15 mouse cellular contexts compared by ENCODE assay signal in genomic region chr16:45695445-45696160, GRCm38 (mm10). TPM values are rescaled to one million over a fixed set of nuclear protein-coding genes. Genes with fewer than 3 reads are reported as not detected.
DNase-seq lines count a peak whose midpoint lies in the region; ATAC-seq lines count a peak whose summit lies in the region.
"Had no signal": no experiment of that assay in that cellular context is flagged by ENCODE, and none has a peak within 500 bp of the region (broad histone marks: within the 10 kb centered on the region; RNA-seq: fewer than 3 reads in every experiment).

No protein-coding gene starts in this region.

- no peak overlapping the region for H3K4me3 ChIP-seq in forebrain, embryonic 13.5 days
- no peak overlapping the region for H3K4me3 ChIP-seq in forebrain, embryonic 15.5 days
- no peak overlapping the region for H3K4me3 ChIP-seq in midbrain, embryonic 16.5 days (ENCODE audit: low read depth, low read length)
- no peak overlapping the region for H3K4me3 ChIP-seq in midbrain, embryonic 13.5 days (replicated peaks)
- no peak overlapping the region for H3K4me3 ChIP-seq in neural tube, embryonic 15.5 days (replicated peaks)
- H3K4me3 ChIP-seq: limb, embryonic 12.5 days had no signal

- no peaks in the 10 kb centered on the region for H3K27me3 ChIP-seq in forebrain, embryonic 13.5 days
- H3K27me3 ChIP-seq in forebrain, embryonic 15.5 days = no peaks in the 10 kb centered on the region
- no peaks in the 10 kb centered on the region for H3K27me3 ChIP-seq in midbrain, embryonic 16.5 days (ENCODE audit: control insufficient read depth, insufficient read depth, low read depth, low read length)
- H3K27me3 ChIP-seq in midbrain, embryonic 13.5 days = no peaks in the 10 kb centered on the region
- H3K27me3 ChIP-seq in neural tube, embryonic 15.5 days (replicated peaks) = no peaks in the 10 kb centered on the region
- H3K27me3 ChIP-seq: limb, embryonic 12.5 days had no signal

- no peak overlapping the region for H3K27ac ChIP-seq in forebrain, embryonic 13.5 days
- H3K27ac ChIP-seq in forebrain, embryonic 15.5 days (replicated peaks) = no peak overlapping the region
- no peak overlapping the region for H3K27ac ChIP-seq in midbrain, embryonic 16.5 days (ENCODE audit: low read length)
- no peak overlapping the region for H3K27ac ChIP-seq in midbrain, embryonic 13.5 days
- no peak overlapping the region for H3K27ac ChIP-seq in neural tube, embryonic 15.5 days (replicated peaks)
- H3K27ac ChIP-seq: limb, embryonic 12.5 days had no signal

- peak; percentile 50; the same call in 1 of the 2 replicates for ATAC-seq in forebrain, embryonic 13.5 days
- ATAC-seq in forebrain, embryonic 15.5 days (replicated peaks) = no peak
- ATAC-seq in midbrain, embryonic 16.5 days = 0 out of 2 replicates have a peak, but pooled peaks have one; percentile 18
- ATAC-seq in midbrain, embryonic 13.5 days = no peak
- ATAC-seq in neural tube, embryonic 15.5 days (ENCODE audit: low FRiP score) = peak; percentile 30; the same call in 1 of the 2 replicates
- ATAC-seq: liver, postnatal 0 days had no signal

- H3K9ac ChIP-seq in forebrain, embryonic 13.5 days = no peak overlapping the region
- no peak overlapping the region for H3K9ac ChIP-seq in forebrain, embryonic 15.5 days (replicated peaks)
- no peak overlapping the region for H3K9ac ChIP-seq in midbrain, embryonic 16.5 days (ENCODE audit: low read depth, low read length)
- no peak overlapping the region for H3K9ac ChIP-seq in midbrain, embryonic 13.5 days (replicated peaks)
- no peak overlapping the region for H3K9ac ChIP-seq in neural tube, embryonic 15.5 days (replicated peaks)
- H3K9ac ChIP-seq: limb, embryonic 12.5 days; liver, postnatal 0 days had no signal

- DNase-seq in cerebellum, adult 18-20 months = peak; percentile 48 to 55
- DNase-seq in right cerebral cortex, postnatal 25 days = no peak
- no peak for DNase-seq in urinary bladder, postnatal 25 days (ENCODE audit: low spot score)
- DNase-seq: heart, postnatal 4 days; kidney, adult 9 months; liver, postnatal 0 days; spleen, adult 18-20 months had no signal

- no peaks in the 10 kb centered on the region for H3K9me3 ChIP-seq in forebrain, embryonic 13.5 days (replicated peaks)
- H3K9me3 ChIP-seq in forebrain, embryonic 15.5 days = no peaks in the 10 kb centered on the region
- no peaks in the 10 kb centered on the region for H3K9me3 ChIP-seq in midbrain, embryonic 16.5 days (replicated peaks; ENCODE audit: control insufficient read depth, low read length, poor library complexity, severe bottlenecking)
- no peaks in the 10 kb centered on the region for H3K9me3 ChIP-seq in midbrain, embryonic 13.5 days
- no peaks in the 10 kb centered on the region for H3K9me3 ChIP-seq in neural tube, embryonic 15.5 days (replicated peaks)
- H3K9me3 ChIP-seq: limb, embryonic 12.5 days had no signal

- H3K36me3 ChIP-seq in forebrain, embryonic 13.5 days (ENCODE audit: poor library complexity, severe bottlenecking) = no peaks in the 10 kb centered on the region
- no peaks in the 10 kb centered on the region for H3K36me3 ChIP-seq in forebrain, embryonic 15.5 days
- no peaks in the 10 kb centered on the region for H3K36me3 ChIP-seq in midbrain, embryonic 16.5 days (ENCODE audit: control insufficient read depth, insufficient read depth, low read length)
- no peaks in the 10 kb centered on the region for H3K36me3 ChIP-seq in midbrain, embryonic 13.5 days
- H3K36me3 ChIP-seq in neural tube, embryonic 15.5 days = no peaks in the 10 kb centered on the region
- H3K36me3 ChIP-seq: limb, embryonic 12.5 days had no signal

- WGBS in forebrain, embryonic 13.5 days = 72% methylated on average over 9 of the region's 9 CpGs
- 70% methylated on average over 9 of the region's 9 CpGs for WGBS in forebrain, embryonic 15.5 days
- WGBS in midbrain, embryonic 16.5 days = 55% methylated on average over 9 of the region's 9 CpGs
- WGBS in midbrain, embryonic 13.5 days = 72% methylated on average over 9 of the region's 9 CpGs
- WGBS in neural tube, embryonic 15.5 days = 59% methylated on average over 9 of the region's 9 CpGs

- peaks cover 5% of the 10 kb centered on the region for H3K4me1 ChIP-seq in forebrain, embryonic 13.5 days
- peaks cover 7% of the 10 kb centered on the region for H3K4me1 ChIP-seq in forebrain, embryonic 15.5 days
- H3K4me1 ChIP-seq in midbrain, embryonic 16.5 days (ENCODE audit: control insufficient read depth, insufficient read depth, low read length) = peaks cover 9% of the 10 kb centered on the region
- peaks cover 20% of the 10 kb centered on the region for H3K4me1 ChIP-seq in midbrain, embryonic 13.5 days (replicated peaks)
- H3K4me1 ChIP-seq in neural tube, embryonic 15.5 days = peaks cover 12% of the 10 kb centered on the region
- H3K4me1 ChIP-seq: limb, embryonic 12.5 days had no signal

- H3K4me2 ChIP-seq in forebrain, embryonic 13.5 days = no peak overlapping the region
- no peak overlapping the region for H3K4me2 ChIP-seq in forebrain, embryonic 15.5 days (replicated peaks)
- H3K4me2 ChIP-seq in midbrain, embryonic 16.5 days (ENCODE audit: low read length) = no peak overlapping the region
- no peak overlapping the region for H3K4me2 ChIP-seq in midbrain, embryonic 13.5 days (replicated peaks)
- no peak overlapping the region for H3K4me2 ChIP-seq in neural tube, embryonic 15.5 days
- H3K4me2 ChIP-seq: heart, embryonic 11.5 days; limb, embryonic 12.5 days had no signal

RNA-seq across cellular contexts. Expression of gene Tmprss7, which starts 2.1 kb away (rescaled TPM):
- 0.40 and 0.52 TPM in 2 replicates for polyA plus RNA-seq in forebrain, embryonic 13.5 days (2015; fragmentation: Nextera tagmentation; extraction: Ambion mirVana)
- polyA plus RNA-seq in forebrain, embryonic 15.5 days (2015; fragmentation: Nextera tagmentation; extraction: Ambion mirVana) = 0.39 and 0.65 TPM in 2 replicates
- polyA plus RNA-seq in midbrain, embryonic 16.5 days (2015; fragmentation: Nextera tagmentation; extraction: Ambion mirVana) = 0.75 and 0.93 TPM in 2 replicates
- polyA plus RNA-seq in midbrain, embryonic 13.5 days (2015; fragmentation: Nextera tagmentation; extraction: Ambion mirVana) = 0.32 and 0.63 TPM in 2 replicates
- polyA plus RNA-seq in neural tube, embryonic 15.5 days (2015; fragmentation: Nextera tagmentation; extraction: Ambion mirVana) = 0.46 and 0.49 TPM in 2 replicates

RNA-seq across cellular contexts. Expression of gene Tagln3, which starts 28.8 kb away (rescaled TPM):
- 467 and 499 TPM in 2 replicates for polyA plus RNA-seq in forebrain, embryonic 13.5 days (2015; fragmentation: Nextera tagmentation; extraction: Ambion mirVana)
- 490 and 501 TPM in 2 replicates for polyA plus RNA-seq in forebrain, embryonic 15.5 days (2015; fragmentation: Nextera tagmentation; extraction: Ambion mirVana)
- polyA plus RNA-seq in midbrain, embryonic 16.5 days (2015; fragmentation: Nextera tagmentation; extraction: Ambion mirVana) = 337 and 369 TPM in 2 replicates
- polyA plus RNA-seq in midbrain, embryonic 13.5 days (2015; fragmentation: Nextera tagmentation; extraction: Ambion mirVana) = 569 and 571 TPM in 2 replicates
- 451 and 532 TPM in 2 replicates for polyA plus RNA-seq in neural tube, embryonic 15.5 days (2015; fragmentation: Nextera tagmentation; extraction: Ambion mirVana)
- polyA plus RNA-seq: liver, postnatal 0 days had no signal

RNA-seq across cellular contexts. Expression of gene BC016579, which starts 41.7 kb away (rescaled TPM):
- polyA plus RNA-seq in forebrain, embryonic 13.5 days (2015; fragmentation: Nextera tagmentation; extraction: Ambion mirVana) = not detected in 2 replicates
- 0.08 TPM in 1 of 2 replicates, not detected in the other for polyA plus RNA-seq in forebrain, embryonic 15.5 days (2015; fragmentation: Nextera tagmentation; extraction: Ambion mirVana)
- not detected in 2 replicates for polyA plus RNA-seq in midbrain, embryonic 16.5 days (2015; fragmentation: Nextera tagmentation; extraction: Ambion mirVana)
- polyA plus RNA-seq in midbrain, embryonic 13.5 days (2015; fragmentation: Nextera tagmentation; extraction: Ambion mirVana) = 0.09 TPM in 1 of 2 replicates, not detected in the other
- 0.29 TPM in 1 of 2 replicates, not detected in the other for polyA plus RNA-seq in neural tube, embryonic 15.5 days (2015; fragmentation: Nextera tagmentation; extraction: Ambion mirVana)
- polyA plus RNA-seq: testis, adult 2 months had no signal

RNA-seq across cellular contexts. Expression of gene Abhd10, which starts 47.2 kb away (rescaled TPM):
- polyA plus RNA-seq in forebrain, embryonic 13.5 days (2015; fragmentation: Nextera tagmentation; extraction: Ambion mirVana) = 44.2 and 50.4 TPM in 2 replicates
- 39.8 and 43.3 TPM in 2 replicates for polyA plus RNA-seq in forebrain, embryonic 15.5 days (2015; fragmentation: Nextera tagmentation; extraction: Ambion mirVana)
- 42.3 and 42.6 TPM in 2 replicates for polyA plus RNA-seq in midbrain, embryonic 16.5 days (2015; fragmentation: Nextera tagmentation; extraction: Ambion mirVana)
- polyA plus RNA-seq in midbrain, embryonic 13.5 days (2015; fragmentation: Nextera tagmentation; extraction: Ambion mirVana) = 52.6 and 58.8 TPM in 2 replicates
- polyA plus RNA-seq in neural tube, embryonic 15.5 days (2015; fragmentation: Nextera tagmentation; extraction: Ambion mirVana) = 38.7 and 41.1 TPM in 2 replicates

Comparison
In these comparisons a context has a peak if more than half of its experiments do, and no peak if none do; other contexts are left out.
1. ATAC-seq: peak in forebrain, embryonic 13.5 days (single experiment), midbrain, embryonic 16.5 days (single experiment) and neural tube, embryonic 15.5 days (single experiment); none in forebrain, embryonic 15.5 days (single experiment) and midbrain, embryonic 13.5 days (single experiment).
2. DNase-seq: peak in cerebellum, adult 18-20 months (2 of 2); none in right cerebral cortex, postnatal 25 days (single experiment) and urinary bladder, postnatal 25 days (single experiment).